Mouse (Mus musculus) layer of hippocampus, adult 2 months (tissue): ENCODE data around the gene 7420426K07Rik. TPM values are rescaled to one million over a fixed set of nuclear protein-coding genes. Genes with fewer than 3 reads are reported as not detected.
A peak's percentile ranks its signal among the peaks of the same experiment; 100 is the strongest.

Source experiments
- DNase-seq, 2 experiments: peaks; one replicate each; pipeline ENCODE4 v3.0.0; 2022; ENCODE audit warnings: low spot score in 2 of 2
- H3K27ac ChIP-seq: fragments of 200-600 bp; 2 replicates; pipeline ENCODE4 v1.8.1; 2022
- H3K4me3 ChIP-seq: fragments of 200-600 bp; 2 replicates; pipeline ENCODE4 v1.8.1; 2022; ENCODE audit warnings: mild to moderate bottlenecking
- CTCF ChIP-seq: fragments of 200-600 bp; conservative IDR thresholded peaks from 2 replicates; pipeline ENCODE4 v1.8.1; 2022; ENCODE audit warnings: antibody characterized with exemption, mild to moderate bottlenecking, moderate library complexity
- long read RNA-seq, 2 experiments: library from polyadenylated mRNA; stranded (forward); transcript quantifications; one replicate each; pipeline ENCODE4 v2.0.0; 2021; ENCODE audit warnings: borderline mapping rate in 2 of 2
- total RNA-seq, 2 experiments: library from RNA; stranded (reverse); gene quantifications; 2 replicates each; pipeline ENCODE4 v1.2.3; 2021

Gene 7420426K07Rik
- total RNA-seq: not detected
- long read RNA-seq, experiment 1: 0 reads
- long read RNA-seq, experiment 2: 0 reads

GRCm38 (mm10) chr9:98902819-98903218 is at the start of gene 7420426K07Rik:
Gene 7420426K07Rik, plus strand, starts transcription at chr9:98903119.
- H3K4me3 ChIP-seq: no peak within 1 kb of the TSS
- no peak for TF ChIP-seq CTCF
- no peak for DNase-seq

GRCm38 (mm10) chr9:98856210-98856609 is 46.7 kb upstream of the 7420426K07Rik start, which contains the start of gene Prr23a2:
Gene Prr23a2, plus strand, starts transcription at chr9:98856494.
- Histone ChIP-seq H3K27ac (no peak within 1 kb of the TSS), H3K4me3 (no peak within 1 kb of the TSS)
- no peak for DNase-seq
- peak; percentile 15; the same call in 1 of the 2 replicates for TF ChIP-seq CTCF

More at GRCm38 (mm10) chr9:98902819-98903218, at the start of gene 7420426K07Rik:
- no peak within 1 kb of the TSS for H3K27ac ChIP-seq

GRCm38 (mm10) chr9:98863463-98863862 is 39.5 kb upstream of the 7420426K07Rik start:
- no peak overlapping the region for H3K27ac ChIP-seq
- no peak overlapping the region for H3K4me3 ChIP-seq
- peak; percentile 61 for TF ChIP-seq CTCF
- DNase-seq: no peak

- DNase-seq: no peak
- TF ChIP-seq CTCF: no peak
- Histone ChIP-seq H3K27ac (no peak within 1 kb of the TSS), H3K4me3 (no peak within 1 kb of the TSS)
Observed at GRCm38 (mm10) chr9:98864571-98864970, 38.3 kb upstream of the 7420426K07Rik start, which contains the start of gene Prr23a3. Gene Prr23a3, plus strand, starts transcription at chr9:98864767.

- no peak for DNase-seq
- Histone ChIP-seq H3K27ac (no peak overlapping the region), H3K4me3 (no peak overlapping the region)
- TF ChIP-seq CTCF: no peak
Observed at GRCm38 (mm10) chr9:98901486-98901885, 1.4 kb upstream of the 7420426K07Rik start.

DNA sequence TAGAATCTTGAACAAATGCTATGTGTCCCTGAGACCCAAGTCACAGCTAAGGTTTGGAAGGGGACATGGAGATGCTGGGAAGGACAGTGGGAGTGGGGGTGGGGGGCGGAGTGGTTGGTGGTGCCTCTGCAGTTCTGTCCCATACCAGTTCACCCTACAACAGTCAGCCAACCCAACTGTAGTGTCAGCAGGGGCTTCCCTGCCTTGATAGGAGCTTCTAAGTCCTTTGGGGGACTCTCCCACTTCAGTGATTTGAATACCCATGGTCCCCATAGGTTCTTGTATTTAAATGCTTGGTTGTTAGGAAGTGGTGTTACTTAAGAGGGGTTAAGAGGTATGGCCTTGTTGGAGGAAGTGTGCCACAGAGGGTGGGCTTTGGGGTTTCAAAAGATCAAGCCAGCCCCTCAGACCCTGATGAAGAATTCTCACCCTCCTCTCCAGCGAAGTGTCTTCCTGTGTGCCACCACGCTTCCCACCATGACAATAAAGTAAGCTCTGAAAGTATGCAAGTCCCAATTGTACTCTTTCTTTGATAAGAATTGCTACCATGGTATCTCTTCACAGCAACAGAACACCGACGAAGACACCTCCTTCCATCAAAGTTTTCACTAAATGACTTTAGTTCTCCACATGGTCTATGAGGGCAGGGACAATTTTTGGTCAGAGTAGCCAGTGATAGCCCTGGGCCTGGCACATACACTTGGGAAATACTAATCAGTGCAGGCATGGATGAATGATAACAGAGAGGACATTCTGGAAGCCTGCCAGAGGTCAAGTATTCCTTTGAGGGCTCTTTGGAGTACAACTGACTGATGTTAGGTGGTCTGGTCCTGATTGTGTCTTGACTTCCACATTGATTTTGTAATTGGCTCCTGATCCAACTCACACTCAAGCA is 18.0 kb downstream of the 7420426K07Rik start:
- no peak overlapping the region for H3K27ac ChIP-seq
- no peak for TF ChIP-seq CTCF
- no peak for DNase-seq
- no peak overlapping the region for H3K4me3 ChIP-seq

DNA sequence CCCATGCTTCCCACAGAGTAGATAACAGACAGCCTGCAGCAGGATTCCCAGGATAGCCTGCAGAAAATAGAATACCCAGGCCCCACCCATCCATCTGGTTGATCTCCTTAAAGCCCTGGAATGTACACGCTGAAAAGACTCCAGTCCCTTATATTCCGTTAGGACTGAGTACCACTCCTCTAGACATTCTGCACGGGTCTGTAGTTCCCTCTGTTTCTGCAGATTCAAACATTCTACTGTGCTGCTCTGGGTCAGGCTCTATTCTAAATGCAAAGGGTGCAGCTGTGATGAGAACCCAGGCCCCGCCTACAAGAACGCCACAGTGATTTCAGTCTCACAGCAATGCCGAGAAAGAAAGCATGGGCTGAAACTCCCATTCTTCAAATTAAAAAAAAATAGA is 20.2 kb downstream of the 7420426K07Rik start:
- no peak for DNase-seq
- H3K4me3 ChIP-seq: no peak overlapping the region
- no peak overlapping the region for H3K27ac ChIP-seq
- TF ChIP-seq CTCF: no peak

- H3K27ac ChIP-seq: no peak overlapping the region
- no peak overlapping the region for H3K4me3 ChIP-seq
- peak; percentile 43 for TF ChIP-seq CTCF
- no peak for DNase-seq
Observed at GRCm38 (mm10) chr9:98924183-98924582, 21.3 kb downstream of the 7420426K07Rik start.

- TF ChIP-seq CTCF: peak; percentile 68
Observed at GRCm38 (mm10) chr9:98929496-98929895, 26.6 kb downstream of the 7420426K07Rik start.

DNA sequence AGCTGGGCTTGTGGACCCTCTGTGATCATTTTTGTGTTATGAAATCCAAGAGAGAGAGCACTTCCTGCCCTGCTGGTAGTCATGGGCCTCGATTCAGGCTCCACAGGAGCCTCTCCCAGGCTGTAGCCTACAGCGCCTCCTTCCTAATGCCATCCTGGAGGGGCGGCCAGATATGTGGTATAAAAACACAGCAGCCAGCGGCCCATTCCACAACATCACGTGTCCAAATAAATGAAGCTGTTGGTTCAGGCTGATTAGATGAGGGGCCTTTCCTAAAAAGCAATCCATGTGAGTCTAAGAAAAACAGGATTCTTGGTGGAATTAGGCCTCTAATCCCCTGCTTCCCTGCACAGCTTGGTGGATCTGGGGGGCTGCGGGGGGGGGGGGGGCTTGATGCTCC is 30.0 kb downstream of the 7420426K07Rik start:
- Histone ChIP-seq H3K27ac (no peak overlapping the region), H3K4me3 (no peak overlapping the region)
- no peak for DNase-seq
- no peak for TF ChIP-seq CTCF

More at GRCm38 (mm10) chr9:98929496-98929895, 26.6 kb downstream of the 7420426K07Rik start:
- H3K4me3 ChIP-seq: no peak overlapping the region
- H3K27ac ChIP-seq: no peak overlapping the region
- no peak for DNase-seq

- H3K4me3 ChIP-seq: no peak overlapping the region
- no peak overlapping the region for H3K27ac ChIP-seq
- no peak for TF ChIP-seq CTCF
- no peak for DNase-seq
Observed at GRCm38 (mm10) chr9:98935190-98935909, 32.4 kb downstream of the 7420426K07Rik start.

DNA sequence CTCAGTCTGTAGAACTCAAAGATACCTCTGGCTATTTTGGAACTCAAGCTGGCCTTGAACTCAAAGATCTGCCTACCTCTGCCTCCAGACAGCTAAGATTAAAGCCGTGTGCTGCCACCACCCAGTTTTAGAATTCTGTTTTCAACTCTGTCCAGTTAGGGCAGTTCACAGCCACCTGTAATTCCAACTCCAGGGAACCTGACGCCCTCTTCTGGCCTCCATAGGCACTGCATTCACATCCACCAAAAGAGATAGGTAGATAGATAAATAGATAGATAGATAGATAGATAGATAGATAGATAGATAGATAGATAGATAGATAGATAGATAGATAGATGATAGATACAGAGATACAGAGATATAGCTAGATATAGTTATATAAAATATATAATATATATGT is 36.4 kb downstream of the 7420426K07Rik start:
- DNase-seq: no peak
- peak; percentile 68 for TF ChIP-seq CTCF
- H3K27ac ChIP-seq: no peak overlapping the region
- H3K4me3 ChIP-seq: no peak overlapping the region

GRCm38 (mm10) chr9:98952171-98953050 is 49.5 kb downstream of the 7420426K07Rik start:
- H3K4me3 ChIP-seq: no peak overlapping the region
- DNase-seq: no peak
- no peak overlapping the region for H3K27ac ChIP-seq
- TF ChIP-seq CTCF: peak; percentile 44
